In the genomic region with DNA sequence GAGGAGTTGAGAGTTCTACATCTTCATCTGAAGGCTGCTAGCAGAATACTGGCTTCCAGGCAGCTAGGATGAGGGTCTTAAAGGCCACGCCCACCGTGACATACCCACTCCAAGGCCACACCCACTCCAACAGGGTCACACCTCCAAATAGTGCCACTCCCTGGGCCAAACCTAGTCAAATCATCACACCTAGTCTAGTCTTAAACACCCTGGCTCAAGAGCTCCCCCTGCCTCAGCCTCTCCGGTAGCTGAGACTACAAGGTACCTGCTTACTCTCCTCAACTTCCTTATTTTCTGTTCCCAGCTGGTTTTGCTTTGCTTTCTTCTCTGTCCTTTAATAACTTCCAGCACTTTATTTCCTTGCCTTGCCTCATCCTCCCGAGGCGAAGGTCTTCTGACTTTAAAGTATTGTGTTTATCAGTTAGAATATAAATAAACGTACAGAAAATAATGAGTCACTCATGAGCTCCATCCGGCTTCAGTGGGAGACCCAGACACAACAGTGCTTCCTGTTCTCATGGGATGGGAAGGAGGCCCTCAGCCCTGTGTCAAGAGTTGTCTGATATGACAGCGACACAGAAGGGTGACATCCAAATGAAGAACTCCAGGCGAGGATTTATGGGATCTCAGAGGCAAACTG, we compare ENCODE assay signal across 8 mouse cellular contexts. TPM values are rescaled to one million over a fixed set of nuclear protein-coding genes. Genes with fewer than 3 reads are reported as not detected.
DNase-seq lines count a peak whose midpoint lies in the region; ATAC-seq and TF ChIP-seq lines count a peak whose summit lies in the region.

No protein-coding gene starts in this region.

- TF ChIP-seq POLR2A in spleen, adult 2 months (IDR thresholded peaks at IDR 0.05; ENCODE audit: low read depth, low read length): no peak

- H3K9me3 ChIP-seq in forebrain, embryonic 13.5 days (replicated peaks): no peaks in the 10 kb centered on the region
- no peaks in the 10 kb centered on the region; the same call in 1 of the 2 replicates for H3K9me3 ChIP-seq in forebrain, embryonic 10.5 days
- no peaks in the 10 kb centered on the region for H3K9me3 ChIP-seq in embryonic facial prominence, embryonic 15.5 days (replicated peaks)
- H3K9me3 ChIP-seq in liver, embryonic 12.5 days (replicated peaks): no peaks in the 10 kb centered on the region

- TF ChIP-seq CTCF in spleen, adult 2 months (IDR thresholded peaks at IDR 0.05; ENCODE audit: extremely low read depth, insufficient read depth, insufficient read length, insufficient replicate concordance): peak; percentile 68; the same call in 1 of the 2 replicates

- peak overlapping the region; percentile 82 for H3K27ac ChIP-seq in forebrain, embryonic 13.5 days
- no peak overlapping the region for H3K27ac ChIP-seq in forebrain, embryonic 10.5 days
- peak overlapping the region; percentile 70 for H3K27ac ChIP-seq in embryonic facial prominence, embryonic 15.5 days (replicated peaks)
- H3K27ac ChIP-seq in liver, embryonic 12.5 days: peak overlapping the region; percentile 20; the same call in 1 of the 2 replicates
- H3K27ac ChIP-seq in spleen, adult 2 months (ENCODE audit: insufficient read depth, low read length): no peak overlapping the region

- H3K4me3 ChIP-seq in forebrain, embryonic 13.5 days: no peak overlapping the region
- no peak overlapping the region for H3K4me3 ChIP-seq in forebrain, embryonic 10.5 days
- no peak overlapping the region for H3K4me3 ChIP-seq in embryonic facial prominence, embryonic 15.5 days (replicated peaks)
- H3K4me3 ChIP-seq in liver, embryonic 12.5 days: no peak overlapping the region
- H3K4me3 ChIP-seq in spleen, adult 2 months (ENCODE audit: extremely low read depth, insufficient read depth, insufficient read length): no peak overlapping the region

- no peak overlapping the region for H3K9ac ChIP-seq in forebrain, embryonic 13.5 days
- H3K9ac ChIP-seq in embryonic facial prominence, embryonic 15.5 days: no peak overlapping the region
- H3K9ac ChIP-seq in liver, embryonic 12.5 days: no peak overlapping the region

- 82% methylated on average over 9 of the region's 9 CpGs for WGBS in forebrain, embryonic 13.5 days
- WGBS in forebrain, embryonic 10.5 days: 83% methylated on average over 9 of the region's 9 CpGs
- WGBS in embryonic facial prominence, embryonic 15.5 days: 58% methylated on average over 9 of the region's 9 CpGs
- 21% methylated on average over 9 of the region's 9 CpGs for WGBS in liver, embryonic 12.5 days (ENCODE audit: insufficient replicate concordance)
- 23% methylated on average over 9 of the region's 9 CpGs for WGBS in spleen, adult 2 months

- no peak for ATAC-seq in forebrain, embryonic 13.5 days
- ATAC-seq in embryonic facial prominence, embryonic 15.5 days (ENCODE audit: insufficient number of reproducible peaks, low FRiP score, low TSS enrichment, low read depth): no peak
- ATAC-seq in liver, embryonic 12.5 days: peak; percentile 64; the same call in 1 of the 2 replicates

- no peaks in the 10 kb centered on the region for H3K36me3 ChIP-seq in forebrain, embryonic 13.5 days (ENCODE audit: poor library complexity, severe bottlenecking)
- no peaks in the 10 kb centered on the region for H3K36me3 ChIP-seq in forebrain, embryonic 10.5 days (replicated peaks)
- no peaks in the 10 kb centered on the region for H3K36me3 ChIP-seq in embryonic facial prominence, embryonic 15.5 days
- H3K36me3 ChIP-seq in liver, embryonic 12.5 days: no peaks in the 10 kb centered on the region
- H3K36me3 ChIP-seq in spleen, adult 2 months (ENCODE audit: control insufficient read depth, insufficient read depth, low read length): no peaks in the 10 kb centered on the region

- no peak overlapping the region for H3K4me2 ChIP-seq in forebrain, embryonic 13.5 days
- no peak overlapping the region for H3K4me2 ChIP-seq in embryonic facial prominence, embryonic 15.5 days (replicated peaks)
- H3K4me2 ChIP-seq in liver, embryonic 12.5 days: no peak overlapping the region

- DNase-seq in forebrain, embryonic 10.5 days (ENCODE audit: extremely low spot score, low spot score): no peak
- DNase-seq in CD4-positive, CD25-positive, alpha-beta regulatory T cell, adult 2 months (ENCODE audit: low read depth, low spot score): peak; percentile 91
- DNase-seq in spleen, adult 2 months (ENCODE audit: low read depth in 1 of 2, low spot score in 2 of 2): peak; percentile 80 to 89
- DNase-seq in gastrocnemius, postnatal 10 days: no peak
- no peak for DNase-seq in right cerebral cortex, postnatal 4 days

- peaks cover 31% of the 10 kb centered on the region for H3K4me1 ChIP-seq in forebrain, embryonic 13.5 days
- peaks cover 19% of the 10 kb centered on the region for H3K4me1 ChIP-seq in forebrain, embryonic 10.5 days
- peaks cover 22% of the 10 kb centered on the region for H3K4me1 ChIP-seq in embryonic facial prominence, embryonic 15.5 days
- peaks cover 35% of the 10 kb centered on the region for H3K4me1 ChIP-seq in liver, embryonic 12.5 days
- peaks cover 8% of the 10 kb centered on the region; the same call in 1 of the 2 replicates for H3K4me1 ChIP-seq in spleen, adult 2 months (ENCODE audit: control insufficient read depth, insufficient read depth, insufficient read length)

- no peaks in the 10 kb centered on the region for H3K27me3 ChIP-seq in forebrain, embryonic 13.5 days
- H3K27me3 ChIP-seq in forebrain, embryonic 10.5 days (ENCODE audit: poor library complexity, severe bottlenecking): no peaks in the 10 kb centered on the region
- no peaks in the 10 kb centered on the region for H3K27me3 ChIP-seq in embryonic facial prominence, embryonic 15.5 days
- H3K27me3 ChIP-seq in liver, embryonic 12.5 days (replicated peaks): no peaks in the 10 kb centered on the region
- H3K27me3 ChIP-seq in spleen, adult 2 months (ENCODE audit: control insufficient read depth, insufficient read depth, low read length): no peaks in the 10 kb centered on the region

RNA-seq across cellular contexts. Expression of a gene that starts 22.4 kb away (rescaled TPM):
- polyA plus RNA-seq in forebrain, embryonic 13.5 days (2015; fragmentation: Nextera tagmentation; extraction: Ambion mirVana): 10.8 TPM in 2 replicates
- 8.0 and 8.4 TPM in 2 replicates for polyA plus RNA-seq in forebrain, embryonic 10.5 days (2016; fragmentation: Nextera tagmentation; extraction: Ambion mirVana)
- polyA plus RNA-seq in embryonic facial prominence, embryonic 15.5 days (2015; fragmentation: Nextera tagmentation; extraction: Ambion mirVana): 9.4 and 11.1 TPM in 2 replicates
- 10.8 TPM in 2 replicates for polyA plus RNA-seq in liver, embryonic 12.5 days (2016; fragmentation: Nextera tagmentation; extraction: Ambion mirVana)
- polyA plus RNA-seq in spleen, adult 2 months (2012; rRNA removed): 77.0 and 103 TPM in 2 replicates
- total RNA-seq in gastrocnemius, postnatal 10 days (2021): 100 to 1,000 TPM; 125 to 130 TPM

RNA-seq across cellular contexts. Expression of a gene that starts 30.5 kb away (rescaled TPM):
- polyA plus RNA-seq in forebrain, embryonic 13.5 days (2015; fragmentation: Nextera tagmentation; extraction: Ambion mirVana): 235 and 252 TPM in 2 replicates
- 102 and 107 TPM in 2 replicates for polyA plus RNA-seq in forebrain, embryonic 10.5 days (2016; fragmentation: Nextera tagmentation; extraction: Ambion mirVana)
- polyA plus RNA-seq in embryonic facial prominence, embryonic 15.5 days (2015; fragmentation: Nextera tagmentation; extraction: Ambion mirVana): 79.3 and 88.7 TPM in 2 replicates
- 22.2 and 23.3 TPM in 2 replicates for polyA plus RNA-seq in liver, embryonic 12.5 days (2016; fragmentation: Nextera tagmentation; extraction: Ambion mirVana)
- polyA plus RNA-seq in spleen, adult 2 months (2012; rRNA removed): 14.6 and 19.8 TPM in 2 replicates
- 10 to 100 TPM in 1 of 2 experiments, 1 to 10 TPM in 1; 8.5 to 33.5 TPM for total RNA-seq in gastrocnemius, postnatal 10 days (2021)

Comparison
In these comparisons a context has a peak if more than half of its experiments do, and no peak if none do; other contexts are left out.
1. H3K27ac ChIP-seq: peak in forebrain, embryonic 13.5 days (single experiment), embryonic facial prominence, embryonic 15.5 days (single experiment) and liver, embryonic 12.5 days (single experiment); none in forebrain, embryonic 10.5 days (single experiment) and spleen, adult 2 months (single experiment).
2. DNase-seq: peak in CD4-positive, CD25-positive, alpha-beta regulatory T cell, adult 2 months (single experiment) and spleen, adult 2 months (2 of 2); none in forebrain, embryonic 10.5 days (single experiment), gastrocnemius, postnatal 10 days (single experiment) and right cerebral cortex, postnatal 4 days (single experiment).